Mouse (Mus musculus) forebrain, postnatal 0 days (tissue): Measurements from ENCODE around the gene Plxnb1. TPM values are rescaled to one million over a fixed set of nuclear protein-coding genes. Genes with fewer than 3 reads are reported as not detected.

ENCODE experiments used
- ATAC-seq: fragments of 200-750 bp; cut with Nextera tagmentation; 2 replicates; pipeline ENCODE4 v1.8.0; 2017; ENCODE audit warnings: mild to moderate bottlenecking, moderate library complexity
- DNase-seq: peaks from one replicate; pipeline ENCODE4 v3.0.0-alpha.2; 2015
- H3K27ac ChIP-seq: fragments of 300-500 bp; sonication (generic); 2 replicates; pipeline ENCODE4 v1.5.1; 2014; ENCODE audit warnings: low read depth, mild to moderate bottlenecking, antibody characterized with exemption, low read length, moderate library complexity, mixed read lengths
- H3K27me3 ChIP-seq: fragments of 300-500 bp; sonication (generic); 2 replicates; pipeline ENCODE4 v1.6.1; 2014; ENCODE audit warnings: mild to moderate bottlenecking, low read length, mixed read lengths; ENCODE audit not compliant: insufficient read depth
- H3K36me3 ChIP-seq: fragments of 300-500 bp; sonication (generic); 2 replicates; pipeline ENCODE4 v1.6.1; 2014; ENCODE audit warnings: mild to moderate bottlenecking, moderate library complexity; ENCODE audit not compliant: insufficient read depth
- H3K4me1 ChIP-seq: fragments of 300-500 bp; sonication (generic); 2 replicates; pipeline ENCODE4 v1.6.1; 2014; ENCODE audit warnings: antibody characterized with exemption; ENCODE audit not compliant: insufficient read depth
- H3K4me2 ChIP-seq: fragments of 300-500 bp; sonication (generic); 2 replicates; pipeline ENCODE4 v1.6.1; 2014; ENCODE audit warnings: low read depth, mild to moderate bottlenecking, moderate library complexity
- H3K4me3 ChIP-seq: fragments of 300-500 bp; sonication (generic); 2 replicates; pipeline ENCODE4 v1.5.1; 2014; ENCODE audit warnings: low read depth, low read length, mixed read lengths
- H3K9ac ChIP-seq: fragments of 300-500 bp; sonication (generic); 2 replicates; pipeline ENCODE4 v1.6.1; 2014; ENCODE audit warnings: mild to moderate bottlenecking
- H3K9me3 ChIP-seq: fragments of 300-500 bp; sonication (generic); 2 replicates; pipeline ENCODE4 v1.6.1; 2016; ENCODE audit warnings: low read length
- CTCF ChIP-seq: sonication (generic); IDR thresholded peaks from 2 replicates; pipeline ENCODE4 v1.5.1; 2016; ENCODE audit warnings: antibody characterized with exemption, control low read depth, low read depth
- WGBS: fragments of 180-500 bp; shearing (Covaris S2); extraction: QIAGEN DNeasy Blood & Tissue Kit; methylation state at CpG from one replicate; pipeline ENCODE4 v1.1.7; 2014; 5-methylcytosine and 5-hydroxymethylcytosine counted together
- polyA plus RNA-seq: library from polyadenylated mRNA; unstranded; fragments of >200 nt; fragmentation: Nextera tagmentation; extraction: Ambion mirVana; gene quantifications from 2 replicates; pipeline ENCODE4 v1.2.1, GENCODE M21; 2015
- total RNA-seq: library from RNA; depleted of rRNA; stranded (reverse); fragments of >200 nt; gene quantifications from 2 replicates; pipeline ENCODE4 v1.2.3, GENCODE M21; 2014

The Plxnb1 gene
- total and polyA plus RNA-seq, 2 experiments from 2014 or later, result 10.2 to 78.2 TPM

DNA sequence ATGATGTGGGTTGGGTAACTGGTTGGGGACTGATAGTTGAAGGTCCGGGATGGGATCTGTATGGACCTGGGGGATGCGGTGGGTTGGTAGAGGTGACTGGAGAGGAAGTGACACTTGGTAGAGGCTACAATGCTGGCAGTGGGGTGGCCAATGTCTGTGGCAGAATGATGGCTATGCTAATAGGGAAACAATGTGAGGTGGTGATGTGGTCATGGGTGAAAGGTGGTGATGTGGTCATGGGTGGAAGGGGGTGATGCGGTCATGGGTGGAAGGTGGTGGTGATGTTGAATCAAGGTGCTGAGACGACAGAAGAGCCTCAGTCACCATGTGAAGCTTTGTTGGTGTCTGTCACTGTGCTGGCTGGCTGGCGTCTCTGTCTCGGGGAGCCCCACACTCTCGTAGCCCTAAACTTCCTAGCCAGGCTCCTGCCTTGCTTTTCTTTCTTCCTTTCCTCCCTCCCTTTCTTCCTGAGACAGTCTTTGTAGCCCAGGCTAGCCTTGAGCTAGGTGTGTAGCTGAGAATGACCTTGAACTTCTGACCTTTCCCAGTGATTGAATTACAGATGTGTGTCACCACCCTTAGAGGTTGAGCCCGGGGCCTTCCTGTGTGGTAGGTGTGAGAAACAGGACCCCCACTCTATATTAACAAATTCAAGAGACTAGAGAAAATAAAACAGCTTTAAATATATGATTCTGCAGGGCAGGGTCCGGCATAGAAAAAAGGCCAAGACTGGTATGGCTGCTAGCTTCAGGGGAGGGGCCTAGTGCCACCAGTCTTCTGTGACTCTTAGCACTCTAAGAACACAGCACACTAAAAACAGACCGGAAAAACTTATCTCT is 43.3 kb upstream of the Plxnb1 start:
- ATAC-seq, result no peak
- TF ChIP-seq CTCF, result no peak
- H3K9ac ChIP-seq, result no peak overlapping the region

DNA sequence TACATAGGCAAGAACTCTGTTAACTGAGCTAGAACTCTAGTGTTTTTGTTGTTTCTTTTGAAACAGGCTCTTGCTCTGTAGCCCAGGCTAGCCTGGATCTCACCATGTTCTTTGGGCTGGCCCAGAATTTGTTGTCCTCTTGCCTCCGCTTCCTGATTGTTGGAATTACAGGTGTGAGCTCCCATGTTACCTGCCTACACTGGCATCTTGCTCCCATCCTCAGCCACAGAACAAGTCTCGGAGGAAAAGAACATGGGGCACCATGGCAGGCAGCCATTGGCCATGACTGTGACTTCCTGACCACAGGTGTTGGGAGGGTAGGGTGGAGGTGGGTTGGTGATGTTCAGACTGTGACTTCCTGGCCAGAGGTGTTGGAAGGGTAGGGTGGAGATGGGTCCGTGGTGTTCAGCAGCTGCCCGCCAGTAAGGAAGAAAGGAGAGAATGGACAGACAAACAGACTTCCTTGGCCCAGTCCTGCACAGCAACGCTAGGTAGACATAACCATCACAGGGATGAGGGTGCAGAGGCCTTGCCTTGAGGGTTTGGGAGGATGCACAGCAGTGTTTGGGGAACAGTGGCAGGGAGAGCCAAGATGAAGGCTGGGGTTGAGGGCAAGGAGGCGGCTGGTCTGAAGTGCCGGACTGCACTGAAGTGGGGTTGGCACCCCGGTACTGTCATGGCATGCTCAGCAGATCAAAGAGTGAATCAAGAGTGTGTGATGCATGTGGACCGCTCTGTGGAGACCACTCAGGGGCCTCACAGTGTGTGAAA is 42.5 kb upstream of the Plxnb1 start:
- Histone ChIP-seq H3K9ac (no peak overlapping the region), H3K4me2 (no peak overlapping the region), H3K4me1 (no peaks in the 10 kb centered on the region), H3K36me3 (peaks cover 15% of the 10 kb centered on the region), H3K27ac (no peak overlapping the region), H3K27me3 (no peaks in the 10 kb centered on the region), H3K4me3 (no peak overlapping the region), H3K9me3 (no peaks in the 10 kb centered on the region)
- TF ChIP-seq CTCF, result no peak
- ATAC-seq (no peak), DNase-seq (no peak)
- 87% methylated on average over 9 of the region's 9 CpGs for WGBS

More for the DNA sequence above, 43.3 kb upstream of the Plxnb1 start:
- Histone ChIP-seq H3K4me2 (no peak overlapping the region), H3K9me3 (no peaks in the 10 kb centered on the region), H3K27me3 (no peaks in the 10 kb centered on the region), H3K4me1 (no peaks in the 10 kb centered on the region), H3K4me3 (no peak overlapping the region), H3K36me3 (peaks cover 8% of the 10 kb centered on the region), H3K27ac (no peak overlapping the region)
- DNase-seq, result no peak
- WGBS, result 91% methylated on average over 10 of the region's 10 CpGs

DNA sequence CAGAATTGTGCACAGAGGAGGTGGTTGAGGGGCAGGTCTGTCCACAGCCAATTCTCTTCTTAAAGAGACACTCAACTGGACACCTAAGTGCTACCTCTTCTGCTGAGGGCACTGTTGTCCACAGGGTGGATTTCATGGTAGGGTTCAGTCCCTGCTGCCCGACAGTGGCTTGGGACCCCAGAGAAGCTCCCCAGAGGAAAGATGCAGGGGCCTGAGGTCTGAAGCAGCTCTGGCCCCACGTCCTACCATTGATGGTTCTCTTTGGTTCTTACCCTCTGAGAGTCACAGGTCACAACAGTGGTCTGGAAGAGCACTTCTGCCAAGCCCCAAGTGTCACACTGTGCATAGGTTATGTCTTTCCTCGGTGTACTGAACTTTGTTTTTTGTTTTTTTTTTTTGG is 41.8 kb upstream of the Plxnb1 start:
- H3K27me3 ChIP-seq, result no peaks in the 10 kb centered on the region
- H3K4me2 ChIP-seq, result no peak overlapping the region
- ATAC-seq (no peak), DNase-seq (no peak)
- H3K4me3 ChIP-seq, result no peak overlapping the region
- no peak for TF ChIP-seq CTCF
- peaks cover 22% of the 10 kb centered on the region for H3K36me3 ChIP-seq
- no peaks in the 10 kb centered on the region for H3K4me1 ChIP-seq
- H3K27ac ChIP-seq, result no peak overlapping the region
- no peak overlapping the region for H3K9ac ChIP-seq
- WGBS, result 75% methylated on average over 3 of the region's 3 CpGs
- H3K9me3 ChIP-seq, result no peaks in the 10 kb centered on the region

DNA sequence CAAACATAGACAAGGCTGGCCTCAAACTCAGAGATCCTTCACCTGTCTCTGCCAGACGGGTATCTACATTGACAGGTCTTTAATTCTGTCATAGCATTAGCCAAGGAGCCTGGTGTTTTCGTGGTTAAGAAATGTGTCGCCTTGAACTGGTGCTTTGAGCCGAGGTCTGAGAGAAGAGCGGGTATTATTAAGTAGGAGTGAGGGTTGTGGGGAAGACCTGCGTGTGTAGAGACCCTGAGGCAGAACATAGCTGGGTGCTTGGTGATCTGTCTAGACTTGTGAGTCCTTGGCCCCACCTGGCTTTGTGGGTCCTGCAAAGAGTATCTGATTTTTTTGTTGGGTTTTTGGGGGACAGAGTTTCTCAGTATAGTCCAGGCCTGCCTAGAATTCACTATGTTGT is 41.3 kb upstream of the Plxnb1 start:
- no peak for ATAC-seq

DNA sequence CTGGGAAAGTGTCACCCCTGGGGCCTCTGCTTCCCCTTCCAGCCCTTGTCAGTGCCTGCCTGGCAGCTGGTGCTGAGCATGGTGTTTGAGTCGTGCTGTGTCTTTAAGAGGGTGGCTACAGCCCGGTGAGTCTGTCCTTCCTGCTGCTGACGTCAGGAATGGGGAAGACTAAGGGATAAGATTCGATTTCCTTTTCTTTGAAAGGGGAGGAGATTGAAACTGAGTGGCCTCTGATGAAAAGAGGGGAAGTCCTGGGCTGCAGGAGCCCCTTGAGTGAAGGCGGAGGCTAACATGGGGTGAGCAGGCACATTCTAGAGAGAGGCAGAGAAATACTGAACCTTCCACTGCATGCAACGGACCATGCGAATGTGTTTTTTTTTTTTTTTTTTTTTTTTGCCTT is 40.5 kb upstream of the Plxnb1 start:
- H3K27ac ChIP-seq, result peak overlapping the region; percentile 75
- WGBS, result 15% methylated on average over 7 of the region's 7 CpGs
- H3K9me3 ChIP-seq, result no peaks in the 10 kb centered on the region
- H3K27me3 ChIP-seq, result no peaks in the 10 kb centered on the region
- H3K4me1 ChIP-seq, result no peaks in the 10 kb centered on the region
- peak overlapping the region; percentile 53 for H3K4me2 ChIP-seq
- peak overlapping the region; percentile 49 for H3K9ac ChIP-seq
- peak overlapping the region; percentile 30 for H3K4me3 ChIP-seq
- DNase-seq, result peak; percentile 78
- no peak for TF ChIP-seq CTCF
- H3K36me3 ChIP-seq, result peaks cover 29% of the 10 kb centered on the region
- ATAC-seq, result peak; percentile 86

More for the DNA sequence above, 41.3 kb upstream of the Plxnb1 start:
- Histone ChIP-seq H3K4me2 (no peak overlapping the region), H3K36me3 (peaks cover 27% of the 10 kb centered on the region), H3K4me3 (no peak overlapping the region), H3K27me3 (no peaks in the 10 kb centered on the region), H3K4me1 (no peaks in the 10 kb centered on the region), H3K9me3 (no peaks in the 10 kb centered on the region), H3K9ac (no peak overlapping the region), H3K27ac (no peak overlapping the region)
- WGBS, result 80% methylated on average over 6 of the region's 6 CpGs
- no peak for TF ChIP-seq CTCF
- DNase-seq, result no peak

DNA sequence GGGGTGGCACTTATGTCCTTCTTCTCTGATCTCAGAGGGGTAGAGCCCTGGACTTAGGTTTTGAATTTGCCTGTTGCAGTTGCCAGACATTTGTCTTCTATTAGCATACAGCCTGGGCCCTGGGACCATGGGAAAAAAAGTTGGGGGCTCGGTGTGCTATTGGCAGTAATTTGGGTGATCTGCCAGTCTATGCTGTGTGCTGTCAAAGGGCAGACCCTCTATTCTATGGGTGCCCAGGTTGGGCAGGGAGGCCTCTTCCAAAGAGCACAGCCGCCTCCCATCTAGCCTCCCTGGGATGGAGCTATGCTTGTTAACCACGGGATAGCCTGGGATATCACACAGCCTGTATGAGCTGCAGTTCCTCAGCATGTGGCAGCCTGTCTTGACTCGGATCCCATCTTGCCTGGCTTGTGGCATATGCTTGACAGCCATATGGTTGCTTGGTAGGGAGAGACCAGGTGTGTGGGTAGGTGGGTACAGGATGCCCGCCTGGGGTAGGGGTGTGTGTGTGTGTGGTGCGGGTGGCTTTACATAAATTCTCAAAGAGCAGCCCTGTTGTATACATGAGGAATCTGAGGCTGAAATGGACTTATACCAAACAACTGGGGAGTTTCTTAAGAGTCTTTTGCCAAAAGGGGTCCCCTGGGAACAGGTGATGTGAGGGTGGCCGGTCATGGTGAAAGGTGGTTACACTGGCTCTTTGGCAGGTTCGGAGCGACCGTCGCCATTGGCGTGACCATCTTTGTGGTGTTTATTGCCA is 39.7 kb upstream of the Plxnb1 start:
- ATAC-seq (no peak), DNase-seq (no peak)
- peak overlapping the region; percentile 75 for H3K27ac ChIP-seq
- H3K4me2 ChIP-seq, result peak overlapping the region; percentile 53
- peak overlapping the region; percentile 49 for H3K9ac ChIP-seq
- WGBS, result 85% methylated on average over 12 of the region's 12 CpGs
- H3K27me3 ChIP-seq, result no peaks in the 10 kb centered on the region
- no peaks in the 10 kb centered on the region for H3K9me3 ChIP-seq
- H3K36me3 ChIP-seq, result peaks cover 34% of the 10 kb centered on the region
- no peaks in the 10 kb centered on the region for H3K4me1 ChIP-seq
- TF ChIP-seq CTCF, result no peak
- peak overlapping the region; percentile 30 for H3K4me3 ChIP-seq
